Mouse (Mus musculus) lung, postnatal 0 days (tissue): Measurements from ENCODE around the gene Gm20403. TPM values are rescaled to one million over a fixed set of nuclear protein-coding genes. Genes with fewer than 3 reads are reported as not detected.

Experiments
- ATAC-seq: fragments of 200-750 bp; cut with Nextera tagmentation; 2 replicates; pipeline ENCODE4 v1.8.0; 2017; ENCODE audit warnings: moderate library complexity
- DNase-seq: peaks from one replicate; pipeline ENCODE4 v3.0.0-alpha.2; 2016; ENCODE audit warnings: low spot score
- H3K27ac ChIP-seq: fragments of 300-500 bp; sonication (generic); 2 replicates; pipeline ENCODE4 v1.5.1; 2014; ENCODE audit warnings: antibody characterized with exemption, mild to moderate bottlenecking, low read length, mixed read lengths
- H3K27me3 ChIP-seq: fragments of 300-500 bp; sonication (generic); replicated peaks from 2 replicates; pipeline ENCODE4 v1.6.1; 2014; ENCODE audit warnings: low read length, mixed read lengths; ENCODE audit not compliant: insufficient read depth
- H3K36me3 ChIP-seq: fragments of 300-500 bp; sonication (generic); 2 replicates; pipeline ENCODE4 v1.6.1; 2014; ENCODE audit warnings: low read length, mixed read lengths; ENCODE audit not compliant: insufficient read depth
- H3K4me1 ChIP-seq: fragments of 300-500 bp; sonication (generic); 2 replicates; pipeline ENCODE4 v1.6.1; 2014; ENCODE audit warnings: antibody characterized with exemption, low read depth, low read length, mixed read lengths; ENCODE audit not compliant: insufficient read depth
- H3K4me2 ChIP-seq: fragments of 300-500 bp; sonication (generic); replicated peaks from 2 replicates; pipeline ENCODE4 v1.6.1; 2014; ENCODE audit warnings: low read depth, mild to moderate bottlenecking, low read length, moderate library complexity, mixed read lengths
- H3K4me3 ChIP-seq: fragments of 300-500 bp; sonication (generic); 2 replicates; pipeline ENCODE4 v1.5.1; 2014; ENCODE audit warnings: low read depth, low read length
- H3K9ac ChIP-seq: fragments of 300-500 bp; sonication (generic); replicated peaks from 2 replicates; pipeline ENCODE4 v1.6.1; 2014; ENCODE audit warnings: low read depth, mild to moderate bottlenecking
- H3K9me3 ChIP-seq: fragments of 300-500 bp; sonication (generic); 2 replicates; pipeline ENCODE4 v1.6.1; 2016; ENCODE audit warnings: low read length, mixed read lengths
- CTCF ChIP-seq: IDR thresholded peaks from 2 replicates; pipeline ENCODE4 v1.5.1; 2016; ENCODE audit warnings: antibody characterized with exemption, mild to moderate bottlenecking
- EP300 ChIP-seq: IDR thresholded peaks from 2 replicates; pipeline ENCODE4 v1.6.1; 2016; ENCODE audit warnings: antibody characterized with exemption, mild to moderate bottlenecking, control low read depth
- WGBS: fragments of 180-500 bp; shearing (Covaris S2); extraction: QIAGEN DNeasy Blood & Tissue Kit; methylation state at CpG from one replicate; pipeline ENCODE4 v1.1.7; 2014; 5-methylcytosine and 5-hydroxymethylcytosine counted together
- polyA plus RNA-seq: library from polyadenylated mRNA; unstranded; fragments of >200 nt; fragmentation: Nextera tagmentation; extraction: Ambion mirVana; gene quantifications from 2 replicates; pipeline ENCODE4 v1.2.1, GENCODE M21; 2015

Gm20403 gene
- polyA plus RNA-seq, 1 experiment from 2014 or later = not detected

- TF ChIP-seq CTCF (no peak), EP300 (no peak)
- Histone ChIP-seq H3K27me3 (no peaks in the 10 kb centered on the region), H3K27ac (peak overlapping the region; percentile 92), H3K36me3 (0 out of 2 replicates have a peak, but pooled peaks cover 3% of the 10 kb centered on the region), H3K4me2 (peak overlapping the region; percentile 88), H3K9ac (peak overlapping the region; percentile 82), H3K4me1 (peaks cover 2% of the 10 kb centered on the region; the same call in 1 of the 2 replicates), H3K9me3 (no peaks in the 10 kb centered on the region), H3K4me3 (peak overlapping the region; percentile 89)
- ATAC-seq (peak; percentile 79), DNase-seq (peak; percentile 79)
- under 1% methylated on average over 29 of the region's 42 CpGs for WGBS
Observed at GRCm38 (mm10) chr12:54984701-54985256, 1.6 kb downstream of the Gm20403 start.

- TF ChIP-seq CTCF = no peak
- TF ChIP-seq EP300 = no peak
- Histone ChIP-seq H3K27me3 (no peaks in the 10 kb centered on the region), H3K4me2 (no peak overlapping the region), H3K9ac (no peak overlapping the region), H3K4me3 (no peak overlapping the region), H3K36me3 (0 out of 2 replicates have a peak, but pooled peaks cover 3% of the 10 kb centered on the region), H3K27ac (no peak overlapping the region), H3K9me3 (no peaks in the 10 kb centered on the region), H3K4me1 (peaks cover 2% of the 10 kb centered on the region; the same call in 1 of the 2 replicates)
- no peak for DNase-seq
- no peak for ATAC-seq
- WGBS = 82% methylated on average over 7 of the region's 7 CpGs
Observed at GRCm38 (mm10) chr12:54982935-54983715, 3.2 kb downstream of the Gm20403 start.

- H3K9me3 ChIP-seq = no peaks in the 10 kb centered on the region
- no peak overlapping the region for H3K9ac ChIP-seq
- H3K27ac ChIP-seq = no peak overlapping the region
- H3K4me3 ChIP-seq = no peak overlapping the region
- 0 out of 2 replicates have a peak, but pooled peaks cover 3% of the 10 kb centered on the region for H3K36me3 ChIP-seq
- ATAC-seq = no peak
- no peak for TF ChIP-seq EP300
- no peak for TF ChIP-seq CTCF
- 89% methylated on average over 6 of the region's 6 CpGs for WGBS
- H3K4me1 ChIP-seq = peaks cover 2% of the 10 kb centered on the region; the same call in 1 of the 2 replicates
- DNase-seq = no peak
- H3K4me2 ChIP-seq = no peak overlapping the region
- no peaks in the 10 kb centered on the region for H3K27me3 ChIP-seq
Observed at GRCm38 (mm10) chr12:54981962-54982361, 4.4 kb downstream of the Gm20403 start.

GRCm38 (mm10) chr12:54980939-54981338 lies 5.4 kb downstream of the Gm20403 start:
- H3K4me2 ChIP-seq = no peak overlapping the region
- TF ChIP-seq EP300 (no peak), CTCF (no peak)
- ATAC-seq = no peak

GRCm38 (mm10) chr12:54980532-54980931 lies 5.8 kb downstream of the Gm20403 start:
- H3K27me3 ChIP-seq = no peaks in the 10 kb centered on the region
- H3K4me1 ChIP-seq = peaks cover 2% of the 10 kb centered on the region; the same call in 1 of the 2 replicates
- no peak overlapping the region for H3K4me2 ChIP-seq
- DNase-seq (no peak), ATAC-seq (no peak)
- no peak overlapping the region for H3K27ac ChIP-seq
- 61% methylated on average over 6 of the region's 6 CpGs for WGBS
- 0 out of 2 replicates have a peak, but pooled peaks cover 3% of the 10 kb centered on the region for H3K36me3 ChIP-seq
- no peaks in the 10 kb centered on the region for H3K9me3 ChIP-seq
- TF ChIP-seq EP300 = no peak
- no peak overlapping the region for H3K9ac ChIP-seq
- no peak overlapping the region for H3K4me3 ChIP-seq

More at GRCm38 (mm10) chr12:54980939-54981338, 5.4 kb downstream of the Gm20403 start:
- WGBS = 82% methylated on average over 5 of the region's 5 CpGs
- no peak for DNase-seq
- no peaks in the 10 kb centered on the region for H3K9me3 ChIP-seq
- peaks cover 2% of the 10 kb centered on the region; the same call in 1 of the 2 replicates for H3K4me1 ChIP-seq
- H3K27ac ChIP-seq = no peak overlapping the region
- H3K36me3 ChIP-seq = 0 out of 2 replicates have a peak, but pooled peaks cover 3% of the 10 kb centered on the region
- no peak overlapping the region for H3K9ac ChIP-seq
- H3K4me3 ChIP-seq = no peak overlapping the region
- H3K27me3 ChIP-seq = no peaks in the 10 kb centered on the region

GRCm38 (mm10) chr12:54969033-54969432 lies 17.3 kb downstream of the Gm20403 start:
- DNase-seq = no peak
- Histone ChIP-seq H3K9ac (no peak overlapping the region), H3K4me3 (no peak overlapping the region), H3K27me3 (no peaks in the 10 kb centered on the region), H3K9me3 (no peaks in the 10 kb centered on the region), H3K4me2 (no peak overlapping the region), H3K36me3 (no peaks in the 10 kb centered on the region; the same call in 1 of the 2 replicates), H3K27ac (no peak overlapping the region), H3K4me1 (no peaks in the 10 kb centered on the region)
- no peak for TF ChIP-seq CTCF
- no peak for TF ChIP-seq EP300
- no peak for ATAC-seq
- WGBS = 81% methylated on average over 3 of the region's 3 CpGs
